Mouse (Mus musculus) spleen, adult 12 weeks (tissue): ENCODE data around the gene Faah.

Experiments used
- DNase-seq: peaks from one replicate; pipeline ENCODE4 v3.0.0; 2022; ENCODE audit warnings: low spot score

The Faah gene

DNA sequence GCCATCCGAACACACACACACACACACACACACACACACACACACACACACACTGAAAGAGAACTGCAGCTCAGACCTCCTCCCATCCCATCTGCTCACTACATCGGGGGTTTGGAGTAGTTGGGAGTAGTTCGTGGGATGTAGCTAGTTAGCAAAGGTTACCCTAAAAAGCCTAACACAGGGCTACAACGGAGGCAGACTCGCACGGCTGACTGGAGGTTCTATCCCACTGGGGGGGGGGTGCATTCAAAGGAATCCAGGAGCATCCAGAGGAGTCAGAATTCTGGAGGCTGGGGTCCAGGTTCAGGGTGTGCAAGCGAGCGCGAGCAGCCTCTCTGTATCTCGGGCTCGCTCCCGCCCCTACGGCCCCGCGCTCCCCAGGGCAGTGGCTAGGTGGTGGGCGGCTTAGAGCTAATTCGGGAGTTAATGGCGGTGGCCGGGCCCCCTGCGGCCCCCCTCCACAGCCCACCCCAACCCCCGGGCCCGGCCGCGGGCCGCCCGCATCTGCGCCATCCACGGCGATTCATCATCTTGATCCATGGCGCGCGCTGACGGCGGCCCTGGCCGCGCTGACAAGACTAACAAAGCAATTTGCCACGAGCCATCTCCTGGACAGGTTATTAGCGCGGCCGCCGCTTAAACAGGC lies 73.9 kb downstream of the Faah start:
- DNase-seq = no peak

DNA sequence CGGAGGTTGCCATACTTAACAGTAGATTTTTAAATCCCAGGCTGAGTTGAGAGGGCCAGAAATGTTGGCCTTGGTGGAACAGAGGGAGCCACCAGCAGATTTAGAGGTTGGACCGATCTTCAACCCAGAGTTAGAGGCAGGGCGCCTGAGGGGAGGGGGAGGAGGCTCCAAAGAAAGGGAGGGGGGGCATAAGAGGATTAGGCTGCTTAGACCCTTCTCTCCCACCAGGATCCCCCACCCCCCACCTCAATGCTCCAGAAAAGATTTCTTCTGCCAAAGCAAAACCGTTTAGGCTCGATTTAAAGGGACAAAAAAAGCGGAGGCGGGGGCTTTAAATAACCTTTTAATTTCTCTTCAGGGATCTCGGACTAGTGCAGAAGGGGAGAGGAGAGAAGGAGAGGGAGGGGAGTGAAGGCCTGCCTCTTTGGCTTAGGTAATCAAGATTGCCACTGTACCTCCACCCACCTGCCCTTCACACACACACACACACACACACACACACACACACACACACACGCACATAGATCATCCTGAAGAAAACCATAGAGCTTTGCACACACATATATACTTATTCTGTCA lies 76.4 kb downstream of the Faah start:
- no peak for DNase-seq

DNA sequence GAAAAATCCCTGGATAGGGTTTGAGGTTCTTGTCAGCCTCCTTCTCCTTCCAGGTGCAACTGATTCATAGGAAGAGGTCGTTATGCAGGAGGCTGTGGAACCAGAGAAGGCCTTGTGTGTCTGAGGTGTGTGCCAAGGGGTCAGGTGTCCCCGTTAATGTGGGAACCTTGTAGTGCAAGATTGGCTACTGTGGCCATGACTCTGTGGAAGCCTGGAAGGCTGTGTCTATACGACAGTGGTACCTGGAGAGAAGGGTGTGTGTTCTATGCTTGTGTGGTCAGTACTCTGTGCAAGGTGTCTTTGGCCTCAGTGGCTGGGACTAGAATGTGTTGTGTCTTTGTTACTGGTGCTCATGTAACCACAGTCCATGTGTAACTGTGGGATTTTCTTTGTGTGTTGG lies 77.0 kb downstream of the Faah start:
- DNase-seq = no peak

DNA sequence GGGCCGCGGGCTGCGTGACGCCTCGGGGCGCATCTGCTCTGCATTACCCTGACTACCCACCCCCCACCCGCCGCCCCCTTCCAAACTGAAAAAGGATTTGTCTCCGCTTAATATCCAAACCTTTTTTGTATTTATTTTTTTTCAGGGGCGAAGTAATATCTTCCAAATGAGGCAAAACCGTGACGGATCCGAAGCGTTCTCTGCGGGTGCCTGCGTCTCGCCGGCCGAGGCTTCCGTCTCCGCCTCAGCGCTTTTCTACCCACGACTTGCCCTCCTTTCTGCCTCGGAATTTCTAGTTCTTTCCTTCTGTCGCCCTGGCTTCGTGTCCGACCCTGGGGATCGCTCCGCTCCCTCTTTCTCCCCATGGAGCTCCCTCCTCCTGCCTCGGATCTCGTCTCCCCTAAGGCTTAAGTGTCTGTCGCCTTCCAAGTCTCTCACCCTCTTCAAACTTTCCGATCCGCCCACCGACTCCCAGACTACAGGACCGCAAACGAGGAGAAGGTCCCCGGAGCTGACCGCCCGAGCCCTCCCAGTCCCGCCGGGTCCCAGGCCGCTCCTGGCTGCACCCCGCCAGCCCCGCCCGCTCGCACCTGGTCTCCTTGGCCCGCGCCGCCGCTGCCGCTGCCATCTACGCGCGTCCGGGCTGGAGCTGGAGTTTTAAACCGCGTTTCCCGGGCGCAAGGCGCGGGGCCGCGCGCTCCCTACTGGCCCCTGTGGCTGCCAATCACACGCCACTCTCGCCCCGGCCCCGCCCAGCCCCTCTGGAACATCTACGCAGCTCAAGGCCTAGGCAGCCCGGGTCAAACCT lies 78.2 kb downstream of the Faah start, which contains the start of gene Dmbx1:
Dmbx1 (minus strand) TSS at position 632 of the 808 bp plus-strand sequence.
- DNase-seq = no peak

DNA sequence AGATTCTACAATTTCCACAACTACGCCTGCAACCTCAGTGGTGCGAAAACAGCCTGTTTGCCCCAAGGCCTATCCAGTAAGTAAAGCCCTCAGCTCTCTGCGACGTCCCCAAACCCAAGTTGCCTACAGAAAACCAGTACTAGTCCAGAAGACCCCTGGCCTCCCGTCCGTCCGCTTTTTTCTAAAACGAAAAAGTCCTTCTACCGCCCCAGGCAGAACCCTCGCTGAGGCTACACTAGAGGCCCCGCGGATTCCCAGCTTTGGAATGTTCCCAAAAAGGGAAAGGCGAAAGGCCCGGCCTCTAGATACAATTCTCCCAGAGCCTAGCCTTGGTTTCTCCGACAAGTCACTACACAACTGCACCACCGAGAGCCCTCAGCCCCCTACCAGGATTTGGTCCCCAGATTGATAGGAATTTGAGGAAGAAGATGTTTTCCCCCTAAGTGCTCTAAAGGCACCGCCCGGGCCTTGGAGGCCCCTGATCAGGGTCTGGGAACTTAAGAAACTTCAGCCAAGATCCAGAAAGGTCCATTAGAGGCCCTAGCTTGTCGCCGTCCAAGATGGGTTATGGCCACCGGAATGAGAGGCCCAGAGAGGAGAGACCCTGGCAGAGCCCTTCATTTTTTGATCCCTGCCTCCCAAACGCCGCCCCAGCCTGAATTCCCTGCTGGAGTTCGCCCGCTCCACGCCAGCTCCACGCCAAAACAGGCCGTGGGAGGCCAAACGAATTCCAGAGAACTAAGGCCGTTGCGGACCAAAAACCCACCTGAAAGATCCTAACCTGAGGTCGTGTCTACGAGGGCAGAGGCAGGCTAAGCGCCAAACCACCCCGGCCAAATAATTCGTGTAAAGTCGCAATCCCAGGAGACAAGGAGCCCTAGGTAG lies 79.2 kb downstream of the Faah start:
- no peak for DNase-seq

DNA sequence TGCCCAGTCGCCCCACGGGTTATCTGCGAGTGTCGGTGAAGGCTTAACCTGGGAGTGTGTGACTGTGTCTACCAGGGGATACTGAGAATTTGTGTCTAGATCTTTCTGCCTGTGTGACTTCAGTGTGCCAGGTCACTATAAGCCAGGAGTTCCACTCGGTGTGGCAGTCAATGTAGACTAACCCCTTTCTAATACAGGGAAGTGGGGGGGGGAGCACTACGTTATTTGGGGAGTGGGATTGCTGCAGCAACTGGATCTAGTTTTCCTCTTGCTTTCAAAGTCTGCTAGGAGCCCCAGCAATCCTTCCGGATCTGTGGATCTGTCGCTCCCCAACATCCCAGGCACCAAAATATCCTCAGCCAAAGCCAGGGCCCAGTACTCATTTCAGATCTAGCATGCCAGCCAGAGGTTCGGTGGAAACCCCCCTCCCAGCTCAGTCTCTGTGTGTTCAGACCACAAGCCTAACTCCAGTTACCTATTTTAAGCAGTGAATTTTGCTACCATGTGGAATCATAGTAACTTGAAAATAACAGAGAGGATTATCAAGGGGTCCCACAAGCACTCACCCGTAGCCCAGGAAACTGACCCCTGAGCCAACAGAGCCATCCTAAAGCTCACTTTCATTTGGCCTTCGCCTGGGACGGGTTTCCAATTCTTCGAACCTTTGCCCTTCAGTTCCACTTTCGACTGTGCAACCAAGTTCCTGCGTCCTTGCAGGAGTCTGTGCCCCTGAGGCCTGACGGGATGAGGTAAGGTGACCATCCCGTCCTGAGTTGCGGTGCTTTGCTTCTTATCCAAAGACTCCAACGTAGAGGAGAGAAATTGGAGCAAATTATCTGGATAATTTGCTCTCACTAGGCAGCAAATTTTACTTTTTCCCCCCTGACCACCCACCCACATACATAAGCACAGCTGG lies 80.4 kb downstream of the Faah start:
- no peak for DNase-seq

DNA sequence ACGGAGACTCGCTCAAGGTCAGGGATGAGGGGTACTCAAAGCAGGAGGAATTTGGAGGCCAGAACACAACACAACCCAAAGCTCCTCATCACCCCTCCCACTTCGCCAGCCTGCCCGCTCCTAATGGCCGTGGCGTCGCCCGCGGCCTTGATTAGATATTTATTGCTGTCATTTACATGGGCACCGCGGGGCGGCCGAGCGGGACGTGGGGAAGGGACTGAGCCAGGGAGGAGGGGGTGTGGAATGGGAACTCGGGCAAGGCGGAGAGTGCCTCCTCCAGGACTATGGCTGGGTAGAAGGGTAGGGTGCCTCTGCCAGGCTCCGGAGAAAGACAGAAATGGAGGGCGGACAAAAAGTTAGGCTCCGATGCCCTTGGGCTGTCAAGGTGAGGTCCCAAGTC lies 81.1 kb downstream of the Faah start:
- no peak for DNase-seq

DNA sequence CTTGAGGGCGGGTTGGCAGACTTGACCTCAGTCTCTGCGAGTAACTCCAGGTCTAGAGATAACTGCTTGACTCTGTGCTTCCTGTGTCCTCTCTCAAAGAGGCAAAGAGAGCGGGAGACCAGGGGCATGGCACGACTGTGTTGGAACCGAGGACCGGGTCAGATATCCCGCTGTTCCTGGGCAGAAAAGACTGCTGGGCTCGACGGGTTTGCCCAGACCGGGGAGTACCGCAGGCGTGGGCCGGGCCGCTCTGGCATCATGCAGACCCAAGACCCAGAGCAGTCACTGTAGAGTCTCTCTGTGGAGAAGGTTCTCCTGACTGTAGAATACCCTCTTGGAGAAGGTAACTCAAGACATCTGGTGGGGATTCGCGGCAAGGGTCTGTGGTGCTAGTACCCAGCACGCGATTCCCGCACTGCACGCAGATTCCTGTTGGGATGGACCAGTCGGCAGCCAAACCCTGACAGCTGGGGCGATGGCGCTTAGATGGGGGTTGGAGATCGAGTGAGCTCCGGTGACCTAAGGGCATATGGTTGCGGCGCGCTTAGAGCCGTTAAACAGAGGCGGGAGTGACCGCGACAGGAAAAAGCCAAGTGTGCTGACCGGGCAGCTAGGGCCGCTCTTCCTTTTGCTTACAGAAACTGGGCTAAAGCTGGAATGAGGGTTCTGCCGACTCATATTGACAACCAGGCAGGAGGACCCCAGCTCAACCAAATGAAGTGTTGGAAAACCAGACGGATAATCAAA lies 81.7 kb downstream of the Faah start:
- DNase-seq = no peak

DNA sequence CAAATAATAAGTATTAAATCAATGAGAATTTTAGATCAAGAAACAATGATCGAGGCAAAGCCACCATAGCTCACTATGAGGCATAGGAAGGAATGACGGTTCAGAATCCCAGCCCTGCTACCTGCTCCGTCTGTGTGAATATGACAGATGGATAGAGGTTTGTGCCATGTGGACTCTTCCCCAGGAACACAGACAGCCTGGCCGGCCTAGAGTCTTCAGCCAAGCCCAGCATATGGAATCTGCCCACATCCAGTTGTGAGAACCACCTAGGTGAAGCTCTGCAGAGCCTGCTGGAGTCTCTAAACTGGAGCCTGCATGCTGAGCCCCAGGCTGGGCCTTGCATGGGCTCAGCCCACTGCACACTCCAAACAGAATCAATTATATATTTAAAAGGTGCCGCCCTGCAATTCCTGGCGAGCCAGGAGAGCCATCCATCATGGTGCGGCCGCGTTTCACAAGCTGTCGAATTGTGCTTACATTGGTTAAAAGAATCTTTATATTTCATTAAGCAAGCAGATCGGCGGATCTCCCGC lies 86.1 kb downstream of the Faah start:
- DNase-seq = no peak

DNA sequence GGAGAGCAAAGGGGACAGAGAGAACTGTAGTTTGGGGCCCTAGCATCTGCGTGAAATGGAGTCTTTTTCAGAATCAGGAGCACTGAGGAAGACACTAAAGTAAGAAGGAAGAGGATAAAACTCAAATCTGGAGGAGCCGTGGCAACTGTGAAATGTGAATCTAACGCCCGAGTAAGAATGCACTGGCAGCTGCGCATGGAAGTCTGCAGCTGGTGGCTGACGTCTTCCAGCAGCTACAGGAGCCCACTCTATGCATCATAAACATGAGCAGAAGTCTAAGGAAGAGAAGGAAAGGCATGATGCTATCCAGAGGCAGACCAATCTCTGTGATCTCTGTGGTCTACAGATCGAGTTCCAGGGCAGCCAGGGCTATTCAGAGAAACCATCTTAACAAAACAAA lies 90.1 kb downstream of the Faah start:
- no peak for DNase-seq

DNA sequence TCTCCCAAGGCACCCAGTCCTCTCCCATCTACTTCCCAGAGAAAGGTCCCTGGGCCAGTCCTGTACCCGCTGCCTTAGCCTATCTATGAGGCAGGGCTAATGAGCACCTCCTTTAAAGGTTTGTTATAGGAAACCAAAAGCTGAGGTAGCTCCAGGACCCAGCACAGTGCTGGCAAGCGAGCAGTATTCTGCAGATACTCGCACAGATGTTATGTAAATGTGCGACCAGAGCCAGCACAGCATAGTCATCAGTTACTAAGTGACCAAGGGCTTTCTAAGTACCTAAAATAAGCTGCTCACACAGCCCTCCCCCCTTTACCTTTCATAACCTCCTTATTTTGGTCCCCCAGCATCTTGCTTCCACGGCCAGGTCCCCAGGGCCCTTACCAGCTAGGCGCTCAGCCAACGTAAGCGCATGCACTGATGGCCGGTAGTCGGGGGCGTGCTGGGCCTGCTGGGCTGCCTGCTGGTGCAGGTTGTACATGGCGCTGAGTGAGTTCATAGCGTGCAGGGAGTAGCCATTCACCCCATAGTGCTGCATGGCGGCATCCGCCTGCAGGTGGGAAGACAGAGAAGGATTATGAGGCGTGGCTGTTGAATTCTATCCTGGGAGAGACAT lies 94.4 kb downstream of the Faah start:
- DNase-seq = no peak

DNA sequence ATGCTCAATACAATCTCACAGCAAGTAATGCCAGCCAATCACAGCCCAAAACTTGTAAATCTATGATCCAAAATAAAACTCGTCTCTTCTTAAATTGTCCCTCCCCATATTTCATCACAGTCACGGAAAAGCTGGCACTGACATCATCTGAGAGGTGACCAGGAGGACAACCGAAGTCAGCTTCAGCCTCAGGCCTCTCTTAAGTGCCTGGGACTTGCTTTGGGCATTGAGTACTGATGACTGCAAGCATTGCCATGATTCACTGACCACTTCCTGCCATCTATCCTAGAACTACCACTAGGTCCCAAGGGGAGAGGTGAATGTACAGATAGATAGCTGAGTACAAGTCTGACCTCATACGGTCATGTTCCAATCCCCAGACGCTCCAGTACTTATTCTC lies 95.0 kb downstream of the Faah start:
- no peak for DNase-seq

DNA sequence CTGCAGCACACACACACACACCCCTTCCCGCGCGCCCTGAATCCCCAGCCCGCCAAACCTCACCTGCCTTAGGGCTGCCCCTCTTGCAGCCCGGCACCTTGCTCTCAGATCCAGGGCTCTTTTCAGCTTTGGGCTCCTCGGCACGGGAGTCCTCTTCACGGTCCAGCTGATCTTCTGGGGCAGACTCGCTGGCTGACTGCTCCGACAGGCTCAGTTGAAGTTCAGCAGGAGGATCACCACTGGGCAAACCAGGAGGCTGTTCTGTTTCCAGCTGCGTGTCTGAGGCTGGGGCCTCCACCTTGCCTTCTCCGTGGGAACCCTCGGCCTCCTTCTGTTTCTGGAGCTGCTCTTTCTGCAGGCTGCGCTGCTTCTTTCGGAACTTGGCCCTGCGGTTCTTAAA lies 97.8 kb downstream of the Faah start:
- DNase-seq = no peak
